Mouse (Mus musculus): Measurements from ENCODE around the gene Rapgef4. TPM values are rescaled to one million over a fixed set of nuclear protein-coding genes. Genes with fewer than 3 reads are reported as not detected.
A peak's percentile ranks its signal among the peaks of the same experiment; 100 is the strongest.

Gene Rapgef4
- polyA plus RNA-seq, 1 experiment from 2014 or later, result not detected

DNA sequence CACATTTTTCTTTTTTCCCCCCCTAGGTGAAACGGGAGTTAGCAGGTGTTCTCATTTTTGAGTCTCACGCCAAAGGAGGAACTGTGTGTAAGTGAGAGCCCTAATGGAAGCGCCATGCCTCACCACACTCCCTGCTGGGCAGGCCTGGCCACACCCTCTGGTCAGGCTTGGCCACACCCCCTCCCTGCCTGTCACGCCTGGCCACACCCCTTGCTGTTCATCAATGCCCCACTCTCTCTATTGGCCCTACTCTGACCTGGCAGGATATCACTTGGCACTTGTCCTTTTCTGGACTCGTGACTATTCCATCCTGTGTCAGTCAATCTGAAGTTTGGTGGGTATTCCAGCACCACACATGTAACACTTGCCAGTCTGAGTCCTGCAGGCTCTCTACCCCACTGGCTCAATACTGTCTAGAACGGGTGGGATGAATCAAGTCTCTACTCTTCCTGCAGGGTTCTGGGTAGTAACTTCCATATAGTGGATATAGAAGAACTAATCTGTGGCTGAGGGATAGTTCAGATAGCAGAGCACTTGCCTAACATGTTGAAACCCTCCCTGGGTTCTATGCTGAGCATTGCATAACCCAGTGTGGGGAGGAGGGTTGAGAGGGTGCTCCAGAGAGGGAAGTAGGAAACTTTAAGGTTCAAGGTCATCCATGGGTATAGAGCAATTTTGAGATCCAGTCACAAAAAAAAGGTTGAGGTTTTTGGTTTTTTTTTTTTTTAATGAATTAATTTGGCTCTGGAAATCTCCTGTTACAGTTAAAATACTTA lies 215.3 kb downstream of the Rapgef4 start:
- Histone ChIP-seq H3K4me3 (ENCODE audit: inconsistent target) (no peak overlapping the region), H3K79me2 (ENCODE audit: inconsistent target) (no peaks in the 10 kb centered on the region), H3K27ac (no peak overlapping the region; the same call in 1 of the 2 replicates), H3K36me3 (ENCODE audit: inconsistent target) (no peaks in the 10 kb centered on the region)
- 15% methylated on average over 6 of the region's 6 CpGs for WGBS (ENCODE audit: missing documents)

DNA sequence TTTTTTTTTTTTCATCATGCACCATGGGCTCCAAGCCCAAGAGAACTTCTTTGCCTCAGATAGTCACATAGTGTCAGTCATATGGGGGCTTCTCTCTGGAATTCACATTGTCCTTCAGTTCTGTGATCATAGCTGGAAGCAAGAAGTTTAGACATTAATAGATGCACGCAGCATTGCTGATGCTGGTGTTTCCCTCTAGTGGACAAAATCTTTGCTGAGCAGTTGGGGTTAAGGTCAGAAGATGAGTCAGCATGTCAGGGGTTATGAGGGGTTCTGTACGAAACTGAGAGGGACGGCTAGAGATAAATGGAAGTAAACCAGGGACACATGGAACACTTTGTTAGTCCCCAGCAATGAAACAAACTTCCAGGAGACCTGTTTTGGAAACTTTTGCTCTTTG lies 216.0 kb downstream of the Rapgef4 start:
- WGBS (ENCODE audit: missing documents), result 16% methylated on average over 3 of the region's 3 CpGs
- Histone ChIP-seq H3K79me2 (ENCODE audit: inconsistent target) (no peaks in the 10 kb centered on the region), H3K4me3 (ENCODE audit: inconsistent target) (no peak overlapping the region), H3K27ac (no peak overlapping the region), H3K36me3 (ENCODE audit: inconsistent target) (no peaks in the 10 kb centered on the region)

- Histone ChIP-seq H3K79me2 (ENCODE audit: inconsistent target) (no peaks in the 10 kb centered on the region), H3K27ac (no peak overlapping the region), H3K36me3 (ENCODE audit: inconsistent target) (no peaks in the 10 kb centered on the region), H3K4me3 (ENCODE audit: inconsistent target) (no peak overlapping the region)
- WGBS (ENCODE audit: missing documents), result 96% methylated on average over 2 of the region's 2 CpGs
Measured at GRCm38 (mm10) chr2:72199451-72199850, 218.4 kb downstream of the Rapgef4 start.

DNA sequence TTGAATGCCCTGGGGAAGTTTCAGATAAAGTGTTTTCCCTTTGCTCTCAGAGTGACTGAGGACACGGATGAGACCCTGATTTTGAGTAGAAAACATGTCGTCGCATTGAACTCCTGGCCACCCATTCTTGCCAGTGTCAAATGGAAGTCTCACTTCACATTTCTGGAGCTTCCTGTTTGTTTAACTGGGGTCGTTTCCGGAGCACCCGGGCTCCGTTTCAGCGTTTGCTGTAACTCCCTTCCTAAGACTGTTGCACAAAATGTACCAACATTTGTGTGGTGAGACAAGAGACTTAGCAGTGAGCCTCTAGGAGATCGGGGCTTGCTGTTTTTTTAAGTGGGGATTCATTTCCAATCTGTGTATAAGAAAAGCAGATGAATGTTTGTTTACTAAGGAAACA lies 220.5 kb downstream of the Rapgef4 start:
- Histone ChIP-seq H3K36me3 (ENCODE audit: inconsistent target) (no peaks in the 10 kb centered on the region), H3K4me3 (ENCODE audit: inconsistent target) (no peak overlapping the region), H3K79me2 (ENCODE audit: inconsistent target) (no peaks in the 10 kb centered on the region), H3K27ac (peak overlapping the region; percentile 5; the same call in 1 of the 2 replicates)
- 5% methylated on average over 9 of the region's 9 CpGs for WGBS (ENCODE audit: missing documents)

DNA sequence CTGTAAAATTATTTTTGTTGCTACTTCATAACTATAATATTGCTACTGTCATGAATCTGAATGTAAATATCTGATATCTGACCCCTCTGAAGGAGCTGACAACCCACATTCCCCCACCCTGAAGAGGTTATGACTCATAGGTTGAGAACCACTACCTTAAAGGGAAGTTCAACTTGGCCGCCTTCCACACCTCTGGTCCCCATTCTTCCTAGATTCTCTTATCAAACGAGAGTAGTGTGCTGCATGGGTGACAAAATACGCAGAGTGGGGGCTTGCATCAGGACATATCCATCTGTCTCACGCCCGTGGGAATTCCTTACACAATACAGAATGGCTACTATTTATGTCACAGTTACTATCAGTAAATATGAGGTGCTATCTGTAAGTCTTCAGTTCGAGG lies 221.2 kb downstream of the Rapgef4 start:
- Histone ChIP-seq H3K27ac (no peak overlapping the region), H3K4me3 (ENCODE audit: inconsistent target) (no peak overlapping the region), H3K36me3 (ENCODE audit: inconsistent target) (no peaks in the 10 kb centered on the region), H3K79me2 (ENCODE audit: inconsistent target) (no peaks in the 10 kb centered on the region)
- 8% methylated on average over 6 of the region's 6 CpGs for WGBS (ENCODE audit: missing documents)

DNA sequence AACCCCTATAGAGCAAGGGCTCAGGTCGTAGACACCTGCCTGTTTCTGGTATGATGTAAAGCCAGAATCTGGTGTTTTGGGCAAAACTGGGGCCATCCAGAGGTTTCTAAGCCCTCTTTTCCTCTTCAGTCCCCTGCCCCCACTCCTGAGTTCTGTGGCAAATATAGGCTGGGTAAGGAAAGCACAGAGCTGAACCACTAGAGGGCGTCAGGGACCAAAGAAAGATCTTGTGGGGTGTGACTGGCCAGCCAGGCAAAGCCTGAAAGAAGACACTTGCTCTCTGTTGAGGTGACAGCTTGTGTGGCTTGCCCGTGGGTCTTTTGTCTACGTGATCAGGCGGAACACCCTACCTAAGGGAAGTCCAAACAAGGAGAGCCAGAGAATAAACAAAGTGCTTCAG lies 222.6 kb downstream of the Rapgef4 start:
- H3K36me3 ChIP-seq (ENCODE audit: inconsistent target), result no peaks in the 10 kb centered on the region
- no peak overlapping the region for H3K4me3 ChIP-seq (ENCODE audit: inconsistent target)
- H3K27ac ChIP-seq, result no peak overlapping the region
- 29% methylated on average over 5 of the region's 5 CpGs for WGBS (ENCODE audit: missing documents)
- no peaks in the 10 kb centered on the region for H3K79me2 ChIP-seq (ENCODE audit: inconsistent target)

DNA sequence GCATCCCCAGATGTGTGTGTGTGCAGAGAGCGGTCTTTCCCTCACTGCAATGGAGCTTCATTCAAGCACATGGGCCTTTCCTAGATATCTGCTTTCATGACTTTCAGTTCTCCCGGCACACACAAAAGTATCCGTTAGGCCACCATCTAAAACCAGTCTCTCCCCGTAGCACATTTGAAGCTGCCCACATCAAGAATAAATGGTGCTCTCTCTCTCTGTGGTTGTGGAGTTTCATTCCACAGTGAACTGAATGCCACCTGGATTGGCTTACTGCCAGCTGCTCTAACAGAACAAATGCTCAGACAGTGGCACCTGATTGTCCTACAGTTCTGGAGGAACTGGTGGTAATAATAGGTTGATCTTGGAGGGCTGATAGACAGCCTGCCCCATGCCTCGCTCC lies 224.8 kb downstream of the Rapgef4 start:
- no peaks in the 10 kb centered on the region for H3K36me3 ChIP-seq (ENCODE audit: inconsistent target)
- H3K27ac ChIP-seq, result no peak overlapping the region
- no peak overlapping the region for H3K4me3 ChIP-seq (ENCODE audit: inconsistent target)
- WGBS (ENCODE audit: missing documents), result 97% methylated on average over 5 of the region's 5 CpGs
- H3K79me2 ChIP-seq (ENCODE audit: inconsistent target), result no peaks in the 10 kb centered on the region

DNA sequence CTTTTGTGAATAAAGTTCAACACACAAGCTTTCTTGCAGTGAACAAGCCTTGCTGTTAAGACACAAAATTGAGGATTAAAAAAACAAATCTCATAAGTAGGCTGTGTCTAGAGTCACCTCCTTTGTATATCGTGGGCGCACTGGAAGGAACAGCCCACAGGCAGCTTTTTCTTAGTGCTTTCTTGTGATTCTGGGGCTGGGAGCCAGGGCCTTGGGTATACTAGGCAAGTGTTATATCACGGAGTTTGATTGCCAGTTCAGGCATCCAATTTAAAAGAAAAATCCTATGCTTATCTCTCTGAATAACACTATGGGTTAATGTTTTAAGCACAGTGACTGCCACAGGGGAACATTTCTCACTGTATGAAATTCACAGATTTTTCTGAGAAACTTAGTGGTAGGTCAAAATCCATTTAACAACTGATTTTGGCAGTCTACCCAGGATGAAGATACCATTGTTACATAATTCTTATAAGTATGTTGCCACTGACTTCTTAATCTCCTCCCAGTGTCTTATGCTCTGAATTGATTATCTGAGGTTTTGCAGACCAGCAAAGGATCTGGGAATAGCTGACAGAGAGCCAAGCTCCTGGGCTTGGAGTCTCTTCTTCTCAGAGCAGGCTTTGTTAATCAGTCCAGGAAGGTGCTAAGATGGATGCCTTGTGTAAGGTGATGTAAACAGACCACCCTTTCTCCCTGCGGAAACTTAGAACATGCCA lies 225.6 kb downstream of the Rapgef4 start:
- Histone ChIP-seq H3K4me3 (ENCODE audit: inconsistent target) (no peak overlapping the region), H3K79me2 (ENCODE audit: inconsistent target) (no peaks in the 10 kb centered on the region), H3K27ac (no peak overlapping the region), H3K36me3 (ENCODE audit: inconsistent target) (no peaks in the 10 kb centered on the region)
- WGBS (ENCODE audit: missing documents), result 92% methylated on average over 4 of the region's 4 CpGs

DNA sequence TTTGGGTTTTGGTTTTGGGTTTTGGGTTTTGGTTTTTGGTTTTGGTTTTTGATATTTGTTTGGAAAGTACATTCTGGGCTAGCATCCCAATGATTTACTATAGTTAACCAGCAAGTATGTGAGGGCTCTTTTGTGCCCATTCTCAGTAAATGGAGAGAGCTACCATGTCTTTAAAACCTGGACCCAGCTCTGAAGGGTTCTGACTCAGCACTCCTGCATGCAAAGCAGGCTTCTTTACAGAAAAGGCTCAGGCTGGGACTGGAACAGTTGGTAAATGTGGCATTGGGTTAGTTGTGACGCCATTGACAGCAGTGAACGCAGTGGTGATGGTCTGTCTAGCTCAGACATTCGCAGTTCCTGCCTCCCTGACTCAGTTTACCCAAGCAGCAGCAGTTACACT lies 236.3 kb downstream of the Rapgef4 start:
- no peaks in the 10 kb centered on the region for H3K79me2 ChIP-seq (ENCODE audit: inconsistent target)
- H3K27ac ChIP-seq, result no peak overlapping the region
- no peak overlapping the region for H3K4me3 ChIP-seq (ENCODE audit: inconsistent target)
- H3K36me3 ChIP-seq (ENCODE audit: inconsistent target), result no peaks in the 10 kb centered on the region
- 97% methylated on average over 3 of the region's 3 CpGs for WGBS (ENCODE audit: missing documents)

DNA sequence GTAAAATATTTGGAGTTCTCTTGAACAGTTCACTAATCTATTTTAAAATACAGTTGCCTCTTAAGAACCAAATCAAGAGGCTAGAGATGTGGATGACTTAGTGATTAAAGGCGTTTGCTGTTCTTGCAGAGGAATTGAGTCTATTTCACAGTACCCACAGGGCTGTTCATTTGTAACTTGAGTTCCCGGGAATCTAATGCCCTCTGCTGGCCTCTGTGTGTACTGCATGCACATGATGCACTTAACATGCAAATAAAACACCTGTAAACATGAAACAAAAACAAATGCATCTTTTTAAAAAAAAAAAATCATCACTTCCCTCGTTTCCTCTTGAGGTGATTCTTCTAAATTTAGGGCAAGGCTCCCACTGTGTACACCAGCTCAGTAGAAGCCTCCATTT lies 238.9 kb downstream of the Rapgef4 start:
- Histone ChIP-seq H3K27ac (no peak overlapping the region), H3K4me3 (ENCODE audit: inconsistent target) (no peak overlapping the region), H3K36me3 (ENCODE audit: inconsistent target) (no peaks in the 10 kb centered on the region), H3K79me2 (ENCODE audit: inconsistent target) (no peaks in the 10 kb centered on the region)
- 18% methylated on average over 3 of the region's 3 CpGs for WGBS (ENCODE audit: missing documents)

- H3K4me3 ChIP-seq (ENCODE audit: inconsistent target), result no peak overlapping the region
- WGBS (ENCODE audit: missing documents), result 21% methylated on average over 11 of the region's 11 CpGs
- no peak overlapping the region for H3K27ac ChIP-seq
- H3K36me3 ChIP-seq (ENCODE audit: inconsistent target), result no peaks in the 10 kb centered on the region
- H3K79me2 ChIP-seq (ENCODE audit: inconsistent target), result no peaks in the 10 kb centered on the region
Measured at GRCm38 (mm10) chr2:72221283-72221682, 240.2 kb downstream of the Rapgef4 start.

- H3K27ac ChIP-seq, result 0 out of 2 replicates have a peak overlapping the region, but pooled peaks have one; percentile 15
- H3K4me3 ChIP-seq (ENCODE audit: inconsistent target), result no peak overlapping the region
- no peaks in the 10 kb centered on the region for H3K36me3 ChIP-seq (ENCODE audit: inconsistent target)
- no peaks in the 10 kb centered on the region for H3K79me2 ChIP-seq (ENCODE audit: inconsistent target)
- WGBS (ENCODE audit: missing documents), result 60% methylated on average over 6 of the region's 7 CpGs
Measured at GRCm38 (mm10) chr2:72221706-72222105, 240.7 kb downstream of the Rapgef4 start.

DNA sequence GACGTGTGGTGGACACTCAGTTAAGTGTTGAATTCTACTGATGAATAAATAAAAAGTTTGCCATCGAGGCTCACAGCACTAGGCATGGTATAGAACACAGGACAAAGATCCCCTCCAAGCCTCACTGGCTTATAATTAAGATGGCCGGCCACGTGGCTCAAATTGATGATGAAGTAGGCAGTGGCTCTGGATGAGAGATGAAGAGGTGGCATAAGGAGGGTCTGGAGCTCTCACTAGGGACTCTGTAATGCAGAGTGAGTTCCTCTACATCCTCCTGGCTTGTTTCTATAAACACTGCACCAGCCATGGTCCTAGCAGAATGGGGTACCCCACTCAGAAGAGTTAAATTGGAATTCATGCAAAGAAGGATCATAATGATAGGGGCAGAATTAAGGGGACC lies 241.2 kb downstream of the Rapgef4 start:
- Histone ChIP-seq H3K27ac (no peak overlapping the region), H3K36me3 (ENCODE audit: inconsistent target) (no peaks in the 10 kb centered on the region), H3K79me2 (ENCODE audit: inconsistent target) (no peaks in the 10 kb centered on the region), H3K4me3 (ENCODE audit: inconsistent target) (no peak overlapping the region)
- WGBS (ENCODE audit: missing documents), result 91% methylated on average over 4 of the region's 4 CpGs

DNA sequence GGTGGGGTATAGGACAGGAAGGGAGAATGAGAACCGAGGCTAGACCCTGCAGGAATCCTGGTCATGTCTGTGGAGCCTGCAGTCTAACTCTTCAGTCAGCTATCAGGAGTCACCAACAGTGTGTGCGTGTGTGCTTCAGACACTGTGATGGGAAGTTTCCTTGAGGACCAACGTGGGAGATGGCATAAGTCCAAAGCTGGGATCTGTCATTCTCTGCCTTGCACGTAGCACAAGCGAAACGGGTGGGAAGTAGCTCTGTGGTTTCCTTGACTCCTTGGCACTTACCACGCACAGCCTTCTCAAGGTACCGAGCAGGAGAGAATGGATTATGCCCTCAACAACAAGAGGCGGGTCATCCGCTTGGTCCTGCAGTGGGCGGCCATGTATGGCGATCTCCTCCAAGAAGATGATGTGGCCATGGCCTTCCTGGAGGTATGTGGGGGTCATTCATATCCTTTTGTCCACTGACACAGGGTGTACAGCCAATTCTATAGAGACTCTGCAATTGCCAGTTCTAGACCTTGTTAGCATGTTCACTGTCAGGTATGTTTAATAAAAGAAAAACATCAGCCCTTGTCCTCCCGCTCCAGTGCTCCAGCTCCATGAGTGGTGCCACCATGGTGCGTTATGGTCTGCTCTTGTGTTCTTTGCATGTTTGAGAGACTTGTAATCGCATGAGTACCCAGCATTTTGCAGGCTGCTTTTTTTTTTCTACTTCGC lies 241.9 kb downstream of the Rapgef4 start:
- WGBS (ENCODE audit: missing documents), result 87% methylated on average over 16 of the region's 16 CpGs
- H3K4me3 ChIP-seq (ENCODE audit: inconsistent target), result no peak overlapping the region
- H3K79me2 ChIP-seq (ENCODE audit: inconsistent target), result no peaks in the 10 kb centered on the region
- H3K27ac ChIP-seq, result no peak overlapping the region
- no peaks in the 10 kb centered on the region for H3K36me3 ChIP-seq (ENCODE audit: inconsistent target)

GRCm38 (mm10) chr2:72223479-72223878 lies 242.4 kb downstream of the Rapgef4 start:
- 89% methylated on average over 5 of the region's 5 CpGs for WGBS (ENCODE audit: missing documents)

More at GRCm38 (mm10) chr2:72223479-72223878, 242.4 kb downstream of the Rapgef4 start:
- Histone ChIP-seq H3K4me3 (ENCODE audit: inconsistent target) (no peak overlapping the region), H3K79me2 (ENCODE audit: inconsistent target) (no peaks in the 10 kb centered on the region), H3K27ac (no peak overlapping the region), H3K36me3 (ENCODE audit: inconsistent target) (no peaks in the 10 kb centered on the region)

All from macrophage (primary cell).